Mouse (Mus musculus): ENCODE measurements at regions not wholly inside any gene's neighbourhood (a gene's known extent, or its start where the extent isn't known, plus 50 kb on each side); places are given as distances from the start of the nearest gene placed in this dataset.

DNA sequence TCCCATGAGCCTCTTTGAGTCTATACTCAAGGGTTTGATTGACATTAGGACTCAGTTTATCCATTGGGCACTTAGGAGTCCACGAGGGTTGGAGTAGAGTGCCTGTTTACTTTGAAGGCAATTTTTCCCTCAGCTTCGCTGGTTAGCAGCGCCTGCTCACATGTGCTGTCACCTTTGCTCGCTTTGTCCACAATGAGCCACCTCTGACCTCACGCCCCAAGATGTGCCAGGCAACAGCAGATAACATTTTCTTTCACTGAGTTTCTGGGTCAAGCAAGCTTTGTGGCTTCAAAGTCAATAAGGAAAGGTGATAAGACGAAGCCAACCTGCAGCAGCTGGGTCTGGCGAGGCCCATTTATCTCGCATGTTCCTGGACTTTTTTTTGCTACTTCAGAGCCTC is 99.3 kb upstream of the Afdn start:
- TF ChIP-seq POLR2A (IDR thresholded peaks at IDR 0.05; ENCODE audit: extremely low read depth, insufficient read depth, low read length) (no peak), CTCF (IDR thresholded peaks at IDR 0.05; ENCODE audit: extremely low read depth, insufficient read depth, low read length) (no peak)

Data from cortical plate, adult 2 months (tissue).